In genomic region chr9:57560861-57561710, GRCm38 (mm10) we compare ENCODE assay signal across 8 mouse cellular contexts. TPM values are rescaled to one million over a fixed set of nuclear protein-coding genes. Genes with fewer than 3 reads are reported as not detected.
DNase-seq lines count a peak whose midpoint lies in the region; ATAC-seq and TF ChIP-seq lines count a peak whose summit lies in the region.

Gene Scamp2, plus strand, starts transcription at chr9:57560943.

- WGBS in hindbrain, embryonic 10.5 days: 1% methylated on average over 37 of the region's 37 CpGs
- WGBS in lung, postnatal 0 days: 2% methylated on average over 37 of the region's 37 CpGs

- H3K27ac ChIP-seq in hindbrain, embryonic 10.5 days: peak within 1 kb of the TSS; percentile 89
- H3K27ac ChIP-seq in lung, postnatal 0 days (ENCODE audit: low read length): peak within 1 kb of the TSS; percentile 74

- H3K4me3 ChIP-seq in hindbrain, embryonic 10.5 days: peak within 1 kb of the TSS; percentile 80
- peak within 1 kb of the TSS; percentile 63 for H3K4me3 ChIP-seq in lung, postnatal 0 days (ENCODE audit: low read depth, low read length)

- H3K4me1 ChIP-seq in hindbrain, embryonic 10.5 days (replicated peaks): peaks cover 35% of the 10 kb centered on the region
- peaks cover 27% of the 10 kb centered on the region; the same call in 1 of the 2 replicates for H3K4me1 ChIP-seq in lung, postnatal 0 days (ENCODE audit: insufficient read depth, low read depth, low read length)

- peak; percentile 47 for TF ChIP-seq CTCF in lung, postnatal 0 days (IDR thresholded peaks at IDR 0.05)

- TF ChIP-seq EP300 in lung, postnatal 0 days (IDR thresholded peaks at IDR 0.05): no peak

- H3K9me3 ChIP-seq in hindbrain, embryonic 10.5 days: no peaks in the 10 kb centered on the region
- H3K9me3 ChIP-seq in lung, postnatal 0 days (ENCODE audit: low read length): no peaks in the 10 kb centered on the region

- peak within 1 kb of the TSS; percentile 61 for H3K9ac ChIP-seq in lung, postnatal 0 days (replicated peaks; ENCODE audit: low read depth)

- ATAC-seq in frontal cortex, adult (ENCODE audit: low TSS enrichment): peak; percentile 95
- ATAC-seq in lung, postnatal 0 days: peak; percentile 98

- peak; percentile 89 for DNase-seq in MEL-GATA-1-ER (ENCODE audit: extremely low read depth, low read depth)
- peak; percentile 96 for DNase-seq in cerebellum, adult 8-10 months
- peak; percentile 95 for DNase-seq in hindbrain, embryonic 10.5 days (ENCODE audit: low spot score)
- peak; percentile 94 for DNase-seq in layer of hippocampus, adult 9-11 months
- DNase-seq in lung, postnatal 0 days (ENCODE audit: low spot score): peak; percentile 98
- DNase-seq in ovary, postnatal 14 days (ENCODE audit: low spot score): peak; percentile 89
- peak; percentile 90 for DNase-seq in thymus, postnatal 14 days

- no peaks in the 10 kb centered on the region for H3K27me3 ChIP-seq in hindbrain, embryonic 10.5 days (ENCODE audit: insufficient read depth, poor library complexity, severe bottlenecking)
- H3K27me3 ChIP-seq in lung, postnatal 0 days (replicated peaks; ENCODE audit: insufficient read depth, low read length): no peaks in the 10 kb centered on the region

- H3K36me3 ChIP-seq in hindbrain, embryonic 10.5 days: no peaks in the 10 kb centered on the region
- H3K36me3 ChIP-seq in lung, postnatal 0 days (ENCODE audit: insufficient read depth, low read length): no peaks in the 10 kb centered on the region

- H3K4me2 ChIP-seq in lung, postnatal 0 days (replicated peaks; ENCODE audit: low read depth, low read length): peak within 1 kb of the TSS; percentile 64

RNA-seq across cellular contexts. Expression of gene Scamp2, which starts in this region (rescaled TPM):
- polyA plus RNA-seq in hindbrain, embryonic 10.5 days (2016; fragmentation: Nextera tagmentation; extraction: Ambion mirVana): 50.7 and 59.7 TPM in 2 replicates
- polyA plus RNA-seq in lung, postnatal 0 days (2015; fragmentation: Nextera tagmentation; extraction: Ambion mirVana): 69.5 and 73.5 TPM in 2 replicates

Comparison
In these comparisons a context has a peak if more than half of its experiments do, and no peak if none do; other contexts are left out.
1. Peak in every context shown above with its lines: DNase-seq, ATAC-seq, H3K4me3 ChIP-seq and H3K27ac ChIP-seq.